Mouse (Mus musculus) forebrain, embryonic 13.5 days (tissue): ENCODE data around the gene Gm21760. TPM values are rescaled to one million over a fixed set of nuclear protein-coding genes. Genes with fewer than 3 reads are reported as not detected.
"Not testable (repeated sequence)": the region's sequence is repeated elsewhere in the genome, so short reads cannot be mapped to it uniquely, and the experiment has no call there.

Experiments used
- ATAC-seq: fragments of 200-750 bp; cut with Nextera tagmentation; 2 replicates; pipeline ENCODE4 v1.8.0; 2017
- H3K27ac ChIP-seq: fragments of 300-500 bp; sonication (generic); 2 replicates; pipeline ENCODE4 v1.5.1; 2015; ENCODE audit warnings: inconsistent platforms, mild to moderate bottlenecking, moderate library complexity
- H3K27me3 ChIP-seq: fragments of 300-500 bp; sonication (generic); 2 replicates; pipeline ENCODE4 v1.6.1; 2015; ENCODE audit warnings: mild to moderate bottlenecking, inconsistent platforms
- H3K36me3 ChIP-seq: fragments of 300-500 bp; sonication (generic); 2 replicates; pipeline ENCODE4 v1.6.1; 2015; ENCODE audit warnings: mild to moderate bottlenecking, inconsistent platforms; ENCODE audit not compliant: poor library complexity, severe bottlenecking
- H3K4me1 ChIP-seq: fragments of 300-500 bp; sonication (generic); 2 replicates; pipeline ENCODE4 v1.6.1; 2015; ENCODE audit warnings: inconsistent platforms
- H3K4me2 ChIP-seq: fragments of 300-500 bp; sonication (generic); 2 replicates; pipeline ENCODE4 v1.6.1; 2015; ENCODE audit warnings: inconsistent platforms, mild to moderate bottlenecking, moderate library complexity
- H3K4me3 ChIP-seq: fragments of 300-500 bp; sonication (generic); 2 replicates; pipeline ENCODE4 v1.5.1; 2015; ENCODE audit warnings: mild to moderate bottlenecking, inconsistent platforms
- H3K9ac ChIP-seq: fragments of 300-500 bp; sonication (generic); 2 replicates; pipeline ENCODE4 v1.6.1; 2015; ENCODE audit warnings: mild to moderate bottlenecking, inconsistent platforms
- H3K9me3 ChIP-seq: fragments of 300-500 bp; sonication (generic); replicated peaks from 2 replicates; pipeline ENCODE4 v1.6.1; 2016; ENCODE audit warnings: inconsistent platforms
- WGBS: fragments of 180-500 bp; shearing (Covaris S2); methylation state at CpG from one replicate; pipeline ENCODE4 v1.1.7; 2015; 5-methylcytosine and 5-hydroxymethylcytosine counted together
- polyA plus RNA-seq: library from polyadenylated mRNA; unstranded; fragments of >200 nt; fragmentation: Nextera tagmentation; extraction: Ambion mirVana; gene quantifications from 2 replicates; pipeline ENCODE4 v1.2.1, GENCODE M21; 2015

Gene Gm21760
- not detected in 2 replicates for polyA plus RNA-seq

- H3K9ac ChIP-seq, H3K9me3 ChIP-seq, H3K27ac ChIP-seq, H3K36me3 ChIP-seq, H3K4me3 ChIP-seq, H3K4me1 ChIP-seq, H3K27me3 ChIP-seq, H3K4me2 ChIP-seq, ATAC-seq: not testable (repeated sequence)
- WGBS, result no CpG with 5 or more reads among the region's 6 CpGs
Observed at GRCm38 (mm10) chrY:80133479-80133878, at the start of gene Gm21760. TSS of gene Gm21760 (plus strand) at chrY:80133779.
